Mouse (Mus musculus) adrenal gland (tissue): ENCODE data around the gene Gins3.

Source experiments
- intact Hi-C: fragments of 180-260 bp; cut with DNase I; formaldehyde crosslinking; loops from one replicate; pipeline ENCODE4 v1.15.1; 2025
- long read RNA-seq, 2 experiments: library from polyadenylated mRNA; unstranded; transcript quantifications; one replicate each; pipeline ENCODE4 v2.0.0; 2020; ENCODE audit warnings: borderline replicate concordance in 1 of 2; ENCODE audit not compliant: insufficient replicate concordance in 1 of 2

Gins3 gene
- long read RNA-seq, experiment 1, partial matches to known transcripts = 1 of 5 reads
- long read RNA-seq, experiment 1, other reads (novel, unspliced or antisense) = 0 of 5 reads
- long read RNA-seq, experiment 2, transcript Gins3-201 (3 exons, 2,519 nt) = major isoform, 5 of 6 reads
- long read RNA-seq, experiment 2, partial matches to known transcripts = 0 of 6 reads
- long read RNA-seq, experiment 2, other reads (novel, unspliced or antisense) = 0 of 6 reads

- intact Hi-C loops = no loop called here
Observed at GRCm38 (mm10) chr8:95633262-95634062, at the start of gene Gins3. Gene Gins3 (plus strand): TSS chr8:95633453.

- intact Hi-C loops = no loop called here
Observed at GRCm38 (mm10) chr8:95587339-95587738, 45.9 kb upstream of the Gins3 start.

- intact Hi-C loops = no loop called here
Observed at GRCm38 (mm10) chr8:95589282-95589681, 44.0 kb upstream of the Gins3 start.

- intact Hi-C loops = no loop called here
Observed at GRCm38 (mm10) chr8:95590539-95590938, 42.7 kb upstream of the Gins3 start.

DNA sequence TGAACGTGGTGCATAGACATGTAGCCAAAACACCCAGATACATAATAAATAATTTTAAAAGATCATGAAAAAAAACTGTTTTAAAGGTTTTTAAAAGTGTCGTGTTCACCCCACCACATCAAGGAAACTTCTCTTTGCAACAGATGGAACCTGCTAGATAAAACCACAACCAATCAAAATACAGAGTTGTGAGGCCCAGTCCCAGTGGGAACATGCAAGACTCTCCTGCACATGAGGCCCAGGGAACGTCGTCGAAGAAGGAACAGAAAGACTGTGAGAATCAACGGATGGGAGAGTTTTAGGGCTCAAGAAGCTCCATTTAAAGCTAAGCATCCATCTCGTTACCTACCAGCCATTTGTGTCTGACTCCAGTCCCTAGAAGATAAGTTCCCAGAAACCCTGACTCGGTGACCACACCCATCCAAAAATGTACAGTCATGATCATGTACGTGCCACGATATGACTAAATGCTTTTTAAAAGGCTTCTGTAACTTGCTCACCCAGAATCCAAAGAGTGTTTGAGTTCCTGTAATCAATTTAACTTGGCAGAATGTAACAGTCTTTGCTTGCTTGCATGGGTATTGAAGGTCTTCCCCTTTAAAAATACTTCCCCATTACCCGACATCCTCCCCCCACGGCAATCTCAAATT lies 41.0 kb upstream of the Gins3 start:
- intact Hi-C loops = no loop called here

DNA sequence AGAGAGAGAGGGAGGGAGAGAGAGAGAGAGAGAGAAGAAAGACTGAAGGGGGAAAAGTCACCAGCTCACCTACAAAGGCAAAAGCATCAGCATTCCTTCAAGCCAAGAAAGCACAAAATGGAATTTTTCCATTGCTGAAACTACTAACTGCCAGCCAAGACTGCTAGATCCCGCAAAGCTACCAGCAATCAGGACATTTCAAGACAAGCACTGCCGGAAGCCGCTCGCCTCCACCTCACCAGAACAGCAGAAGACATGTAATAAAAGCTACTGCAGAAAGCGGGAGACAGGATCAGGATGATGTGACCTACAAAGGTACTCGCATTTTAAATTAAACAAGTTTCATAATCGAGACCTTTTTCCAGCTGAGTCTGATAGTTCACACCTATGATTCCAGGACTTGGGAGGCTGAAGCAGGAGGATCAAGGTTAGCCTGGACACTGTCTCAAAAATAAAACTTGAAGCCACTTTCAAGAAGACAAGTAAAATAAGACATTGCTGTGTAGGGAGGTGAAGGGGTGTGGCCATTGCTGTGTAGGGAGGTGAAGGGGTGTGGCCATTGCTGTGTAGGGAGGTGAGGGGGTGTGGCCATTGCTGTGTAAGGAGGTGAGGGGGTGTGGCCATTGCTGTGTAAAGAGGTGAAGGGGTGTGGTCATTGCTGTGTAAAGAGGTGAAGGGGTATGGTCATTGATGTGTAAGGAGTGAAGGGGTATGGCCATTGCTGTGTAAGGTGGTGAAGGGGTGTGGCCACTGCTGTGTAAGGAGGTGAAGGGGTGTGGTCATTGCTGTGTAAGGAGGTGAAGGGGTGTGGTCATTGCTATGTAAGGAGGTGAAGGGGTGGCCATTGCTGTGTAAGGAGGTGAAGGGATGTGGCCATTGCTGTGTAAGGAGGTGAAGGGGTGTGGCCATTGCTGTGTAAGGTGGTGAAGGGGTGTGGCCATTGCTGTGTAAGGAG lies 39.5 kb upstream of the Gins3 start:
- intact Hi-C loops = no loop called here

DNA sequence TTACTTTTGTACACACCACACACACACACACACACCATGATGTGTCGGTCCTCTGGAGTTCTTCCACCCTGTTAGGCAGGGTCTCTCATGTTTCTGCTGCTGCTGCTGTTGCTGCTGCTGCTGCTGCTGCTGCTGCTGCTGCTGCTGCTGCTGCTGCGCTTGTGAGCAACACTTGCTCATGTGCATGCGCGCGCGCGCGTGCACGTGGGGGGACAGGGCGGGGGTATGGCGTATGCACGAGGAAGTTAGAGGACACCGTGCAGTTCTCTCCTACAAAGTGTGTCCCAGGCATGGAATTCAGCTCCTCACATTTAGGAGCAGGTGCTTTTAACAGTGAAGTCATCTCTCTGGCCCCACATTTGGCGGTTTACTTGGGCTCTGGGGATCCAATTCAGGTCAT lies 38.1 kb upstream of the Gins3 start:
- intact Hi-C loops = no loop called here

GRCm38 (mm10) chr8:95596841-95597241 lies 36.4 kb upstream of the Gins3 start:
- intact Hi-C loops = no loop called here

GRCm38 (mm10) chr8:95599861-95600260 lies 33.4 kb upstream of the Gins3 start:
- intact Hi-C loops = loop anchor here (10.0 kb wide), 1 partner anchor 315 kb away; no protein-coding TSS in a partner anchor

DNA sequence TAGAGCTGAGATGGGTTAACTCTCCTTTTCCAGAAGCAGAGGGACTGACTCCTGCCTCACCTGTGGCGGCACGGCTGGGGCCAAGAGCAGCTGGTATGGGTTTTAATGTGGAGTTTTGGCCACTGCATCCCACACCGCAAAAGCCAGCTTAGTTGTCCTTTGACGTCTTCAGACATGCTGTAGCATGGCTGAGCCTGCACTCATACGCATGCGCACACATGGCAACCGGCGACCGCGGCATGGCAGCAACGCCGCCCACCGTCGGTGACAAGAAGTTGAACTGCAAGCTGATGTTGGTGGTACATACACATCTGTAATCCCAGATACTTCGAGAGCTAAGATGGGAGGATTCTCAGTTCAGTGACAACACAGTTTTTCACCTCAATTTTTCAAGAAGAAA lies 31.9 kb upstream of the Gins3 start:
- intact Hi-C loops = loop anchor here (10.0 kb wide), 1 partner anchor 313 kb away; no protein-coding TSS in a partner anchor

DNA sequence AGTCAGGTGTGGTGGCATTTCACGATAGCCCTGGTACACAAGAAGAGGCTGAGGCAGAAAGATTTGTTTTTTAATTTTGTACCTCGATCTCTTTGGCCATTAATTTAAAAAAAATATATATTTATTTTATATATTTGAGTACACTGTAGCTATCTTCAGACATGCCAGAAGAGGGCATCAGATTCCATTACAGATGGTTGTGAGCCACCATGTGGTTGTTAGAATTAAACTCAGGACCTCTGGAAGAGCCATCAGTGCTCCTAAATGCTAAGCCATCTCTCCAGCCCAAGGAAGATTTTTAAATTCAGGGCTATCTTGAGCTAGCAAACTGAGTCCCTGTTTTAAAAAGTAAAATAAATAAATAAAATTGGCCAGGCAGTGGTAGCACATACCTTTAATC lies 31.1 kb upstream of the Gins3 start:
- intact Hi-C loops = loop anchor here (10.0 kb wide), 1 partner anchor 313 kb away; no protein-coding TSS in a partner anchor

GRCm38 (mm10) chr8:95606509-95606908 lies 26.7 kb upstream of the Gins3 start:
- intact Hi-C loops = loop anchor here (2.0 to 10.0 kb wide), 3 partner anchors 90 to 308 kb away; no protein-coding TSS in a partner anchor

- intact Hi-C loops = loop anchor here (2.0 to 10.0 kb wide), 3 partner anchors 90 to 308 kb away; no protein-coding TSS in a partner anchor
Observed at GRCm38 (mm10) chr8:95607210-95607609, 26.0 kb upstream of the Gins3 start.

DNA sequence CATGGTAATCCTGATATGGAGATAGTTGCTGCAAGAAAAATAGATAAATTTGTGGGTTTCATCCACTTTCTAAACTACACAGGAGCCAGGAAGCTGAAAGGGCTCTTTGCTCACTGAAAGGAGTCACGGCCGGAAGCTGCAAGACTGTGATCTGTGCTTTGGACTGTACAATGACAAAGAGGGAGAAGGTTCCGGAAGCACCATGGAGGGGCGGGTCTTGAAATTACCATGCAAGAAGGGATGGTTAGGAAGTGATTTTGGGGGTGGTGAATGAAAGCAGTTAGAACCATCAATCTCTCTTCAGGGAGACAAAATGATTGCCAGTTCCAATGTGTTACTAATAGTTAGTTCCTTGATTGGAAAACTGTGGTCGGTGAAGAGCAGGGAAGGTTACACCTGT lies 23.8 kb upstream of the Gins3 start:
- intact Hi-C loops = loop anchor here (5.0 to 10.0 kb wide), 2 partner anchors 223 to 305 kb away; no protein-coding TSS in a partner anchor

DNA sequence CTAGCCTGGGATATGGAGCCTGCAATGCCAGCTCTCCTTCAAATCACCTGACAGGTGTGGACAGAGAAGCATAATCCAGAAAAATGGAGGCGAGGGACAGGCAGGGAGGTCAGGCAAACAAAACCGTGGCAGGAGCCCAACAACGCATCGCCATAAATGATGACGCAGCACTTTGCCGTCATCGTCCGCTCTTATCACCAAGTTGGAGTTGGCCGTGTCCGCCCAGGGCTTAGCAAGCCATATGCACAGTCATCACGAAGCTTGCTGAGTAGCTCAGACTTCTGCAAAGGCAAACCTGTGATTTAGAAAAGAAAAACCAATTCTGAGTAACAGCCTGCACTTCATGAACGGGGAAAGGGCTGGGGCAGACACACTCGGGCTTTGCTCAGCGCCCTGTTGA lies 22.5 kb upstream of the Gins3 start:
- intact Hi-C loops = no loop called here

GRCm38 (mm10) chr8:95611769-95612168 lies 21.5 kb upstream of the Gins3 start:
- intact Hi-C loops = no loop called here

DNA sequence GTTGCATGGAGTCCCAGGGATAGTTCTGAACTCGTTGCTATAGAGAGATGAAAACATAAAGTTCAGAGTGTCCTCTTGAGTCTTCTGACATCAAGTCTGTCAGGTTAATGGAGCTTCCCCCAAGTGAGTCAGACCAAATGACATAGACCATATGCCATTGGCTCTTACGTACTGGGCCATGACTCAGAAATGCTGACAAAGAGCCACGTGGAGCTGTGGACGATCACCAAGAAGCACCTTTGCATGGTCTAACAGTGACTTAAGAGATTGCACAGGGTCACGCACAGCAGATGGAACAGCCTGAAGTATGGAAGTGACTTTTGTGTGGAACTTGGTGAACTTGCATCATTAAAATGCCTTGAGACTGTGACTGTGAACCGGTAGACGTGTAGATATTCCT lies 16.9 kb upstream of the Gins3 start:
- intact Hi-C loops = no loop called here

GRCm38 (mm10) chr8:95620046-95620445 lies 13.2 kb upstream of the Gins3 start:
- intact Hi-C loops = no loop called here

DNA sequence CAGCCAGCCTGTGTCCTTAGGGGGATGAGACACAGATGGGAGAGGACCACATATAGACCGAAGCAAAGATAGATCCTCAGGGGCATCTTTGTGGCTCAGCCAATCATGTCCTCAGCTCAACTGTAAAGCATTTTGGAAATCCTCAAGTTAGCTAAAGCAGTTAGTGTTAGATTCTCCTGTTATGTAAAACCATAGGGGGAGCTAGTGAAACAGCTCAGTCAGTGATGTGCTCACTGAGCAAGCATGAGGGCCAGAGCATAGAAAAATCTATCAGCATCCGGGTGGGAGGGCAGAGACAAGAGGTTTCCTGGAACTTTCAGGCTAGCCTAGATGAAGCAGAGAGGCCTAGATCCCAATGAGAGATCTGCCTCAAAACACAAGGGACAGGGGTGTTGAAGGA lies 8.4 kb upstream of the Gins3 start:
- intact Hi-C loops = no loop called here

GRCm38 (mm10) chr8:95632840-95633239 lies 413 bp upstream of the Gins3 start:
- intact Hi-C loops = no loop called here

- intact Hi-C loops = no loop called here
Observed at GRCm38 (mm10) chr8:95634063-95634340, 749 bp downstream of the Gins3 start.
